Mouse (Mus musculus) layer of hippocampus, adult 8-10 months (tissue): ENCODE measurements around the gene Cwc15. TPM values are rescaled to one million over a fixed set of nuclear protein-coding genes. Genes with fewer than 3 reads are reported as not detected.
"Not testable (repeated sequence)": the region's sequence is repeated elsewhere in the genome, so short reads cannot be mapped to it uniquely, and the experiment has no call there.

Experiments
- DNase-seq, 2 experiments: peaks; one replicate each; pipeline ENCODE4 v3.0.0; 2022; ENCODE audit warnings: low spot score in 2 of 2
- total RNA-seq, 4 experiments: library from RNA; stranded (reverse); gene quantifications; 2 replicates each; pipeline ENCODE4 v1.2.4; 2022

The Cwc15 gene
- total RNA-seq: 10 to 100 TPM; 83.2 to 96.0 (median 88.5) TPM

DNA sequence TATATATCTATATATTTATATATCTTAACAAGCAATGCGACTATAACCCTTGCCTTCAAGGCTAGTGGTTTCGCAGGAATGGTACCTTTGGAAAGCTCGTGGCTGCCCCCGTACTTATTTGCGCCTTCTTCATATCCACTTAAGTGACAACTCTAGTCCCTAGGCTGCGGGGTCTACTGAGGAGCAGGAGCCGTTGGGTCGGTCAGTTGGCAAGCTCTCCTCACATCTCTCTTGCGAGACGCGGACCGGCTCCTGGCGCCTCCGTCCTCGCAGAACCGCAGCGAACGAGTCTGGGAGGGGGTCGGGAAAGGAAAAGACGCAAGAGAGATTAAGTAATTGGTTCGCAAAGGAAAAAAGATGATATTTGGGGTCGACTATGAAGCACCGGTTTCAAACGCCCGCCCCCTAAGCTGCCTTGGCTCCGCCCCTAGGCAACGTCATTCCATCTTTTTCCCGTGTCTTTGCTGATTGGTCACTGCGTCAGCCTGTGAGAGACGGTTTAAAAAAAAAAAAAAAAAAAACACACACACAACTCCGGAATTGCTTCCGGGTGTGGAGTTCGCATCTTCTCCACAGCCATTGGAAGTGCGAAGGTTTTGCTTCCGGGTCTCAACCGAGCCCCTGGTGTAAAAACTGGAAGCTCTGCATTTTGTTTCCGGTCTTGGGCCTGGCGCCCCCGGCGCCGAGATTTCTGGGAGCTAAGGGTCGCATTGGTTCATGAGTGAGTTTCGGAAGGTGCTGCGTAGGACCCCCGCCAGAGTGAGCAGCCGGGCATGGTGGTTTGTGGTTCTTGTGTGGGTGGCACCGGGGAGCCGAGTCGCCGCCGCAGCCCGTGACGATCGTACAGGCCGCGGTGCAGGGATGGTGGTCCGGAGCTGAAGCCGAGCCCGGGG lies at the start of gene Cwc15, which contains the start of gene Kdm4d:
TSS of gene Cwc15 (plus strand) at position 595 of the 893 bp plus-strand sequence.
TSS of gene Kdm4d (minus strand) at position 460 of the 893 bp plus-strand sequence.
- DNase-seq: peak; percentile 95 to 97

DNA sequence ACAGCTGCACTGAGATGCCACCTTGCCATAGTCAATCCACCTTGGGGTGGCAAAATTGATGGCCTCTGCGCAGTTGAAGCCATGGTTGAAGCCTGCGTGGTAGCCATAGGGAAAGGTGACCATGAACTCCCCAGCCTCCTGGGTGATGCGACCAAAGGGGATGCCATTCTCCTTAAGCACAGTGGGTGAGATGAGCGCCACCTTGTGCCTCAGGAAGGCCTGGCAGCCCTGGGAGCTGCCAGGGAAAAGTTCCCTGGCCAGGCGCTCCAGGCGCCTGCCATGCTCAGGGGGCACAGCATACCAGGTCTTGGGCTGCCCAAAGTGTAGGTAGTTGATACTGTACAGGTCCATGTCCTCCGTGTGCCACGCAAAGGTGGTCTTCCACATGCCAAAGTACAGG lies 49.3 kb upstream of the Cwc15 start:
- not testable (repeated sequence) for DNase-seq

DNA sequence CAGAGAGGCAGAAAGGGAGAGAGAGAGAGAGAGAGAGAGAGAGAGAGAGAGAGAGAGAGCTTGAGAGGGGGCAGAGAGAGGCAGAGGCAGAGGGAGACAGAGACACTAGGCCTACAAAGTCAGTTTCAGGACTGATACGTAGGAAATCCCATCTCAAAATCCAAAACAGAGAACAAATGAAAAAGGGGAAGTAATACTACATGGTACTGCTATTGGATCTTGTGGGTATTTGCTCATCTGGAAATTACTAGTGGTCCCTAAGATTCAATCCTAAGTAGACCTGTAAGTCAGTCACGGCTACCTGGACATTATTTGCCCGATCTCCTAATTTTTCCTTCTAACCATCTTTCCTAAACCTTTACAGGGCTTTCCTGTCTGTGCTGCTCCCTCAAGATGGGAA lies 44.1 kb upstream of the Cwc15 start:
- no peak for DNase-seq

DNA sequence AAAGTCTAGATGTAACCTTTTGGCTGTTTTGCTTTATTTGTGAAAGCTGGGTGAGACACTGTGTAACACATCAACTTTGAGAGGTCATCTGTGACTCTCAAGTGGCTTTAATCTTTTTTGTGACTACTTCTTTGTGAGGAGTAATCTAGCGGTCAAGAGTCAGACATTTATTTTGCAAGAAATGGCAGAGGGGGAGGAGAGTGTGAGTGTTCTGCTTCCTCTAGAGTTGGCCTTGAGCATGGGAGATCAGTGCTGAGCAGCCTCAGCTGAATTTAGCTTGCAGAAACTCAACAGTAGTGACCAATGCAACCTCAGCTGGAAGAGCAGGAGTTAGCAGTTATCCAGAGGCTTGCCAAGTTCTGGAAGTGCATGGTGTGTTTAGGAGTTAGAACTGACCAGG lies 37.9 kb upstream of the Cwc15 start:
- DNase-seq: not testable (repeated sequence)

DNA sequence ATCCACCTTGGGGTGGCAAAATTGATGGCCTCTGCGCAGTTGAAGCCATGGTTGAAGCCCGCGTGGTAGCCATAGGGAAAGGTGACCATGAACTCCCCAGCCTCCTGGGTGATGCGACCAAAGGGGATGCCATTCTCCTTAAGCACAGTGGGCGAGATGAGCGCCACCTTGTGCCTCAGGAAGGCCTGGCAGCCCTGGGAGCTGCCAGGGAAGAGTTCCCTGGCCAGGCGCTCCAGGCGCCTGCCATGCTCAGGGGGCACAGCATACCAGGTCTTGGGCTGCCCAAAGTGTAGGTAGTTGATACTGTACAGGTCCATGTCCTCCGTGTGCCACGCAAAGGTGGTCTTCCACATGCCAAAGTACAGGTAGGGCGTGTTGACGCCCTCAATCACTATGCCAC lies 36.7 kb upstream of the Cwc15 start:
- DNase-seq: not testable (repeated sequence)

DNA sequence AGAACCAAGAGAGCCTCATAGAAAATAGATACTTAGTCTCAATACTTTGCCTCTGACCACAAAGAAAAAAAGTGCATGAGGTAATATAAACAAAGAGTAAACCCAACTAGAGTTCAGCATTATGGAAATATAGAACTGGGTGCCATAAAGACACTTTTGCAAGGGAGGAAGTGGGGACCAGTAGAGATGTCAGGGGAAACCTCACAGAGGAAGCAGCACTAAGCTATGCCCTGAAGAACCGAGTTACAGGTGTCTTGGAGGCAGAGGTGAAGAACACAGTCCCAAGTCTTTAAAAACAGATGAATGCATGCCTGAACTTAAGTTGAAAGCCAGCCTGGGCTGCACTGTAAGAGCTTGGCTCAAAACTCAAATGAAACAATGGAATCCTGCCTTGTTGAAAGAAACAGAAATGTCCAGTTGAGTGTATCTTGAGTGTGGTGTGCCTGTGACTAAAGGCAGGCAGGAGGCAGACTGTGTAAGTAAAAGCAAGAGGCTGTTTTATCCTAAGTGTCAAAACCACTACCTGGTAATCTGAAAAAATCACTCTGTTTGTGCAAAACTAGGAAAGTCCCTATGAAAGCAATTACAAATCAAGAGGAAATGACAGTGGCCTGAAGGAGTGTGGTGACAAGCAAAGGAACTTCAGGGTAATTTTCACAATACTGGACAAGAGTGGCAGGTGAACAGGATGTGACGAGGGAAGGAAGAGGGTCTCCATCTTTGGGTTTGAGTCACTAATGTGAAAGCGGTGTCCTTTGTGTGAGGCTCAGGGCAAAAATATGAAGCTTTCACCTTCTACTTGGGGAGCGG lies 1.3 kb upstream of the Cwc15 start:
- DNase-seq: no peak

DNA sequence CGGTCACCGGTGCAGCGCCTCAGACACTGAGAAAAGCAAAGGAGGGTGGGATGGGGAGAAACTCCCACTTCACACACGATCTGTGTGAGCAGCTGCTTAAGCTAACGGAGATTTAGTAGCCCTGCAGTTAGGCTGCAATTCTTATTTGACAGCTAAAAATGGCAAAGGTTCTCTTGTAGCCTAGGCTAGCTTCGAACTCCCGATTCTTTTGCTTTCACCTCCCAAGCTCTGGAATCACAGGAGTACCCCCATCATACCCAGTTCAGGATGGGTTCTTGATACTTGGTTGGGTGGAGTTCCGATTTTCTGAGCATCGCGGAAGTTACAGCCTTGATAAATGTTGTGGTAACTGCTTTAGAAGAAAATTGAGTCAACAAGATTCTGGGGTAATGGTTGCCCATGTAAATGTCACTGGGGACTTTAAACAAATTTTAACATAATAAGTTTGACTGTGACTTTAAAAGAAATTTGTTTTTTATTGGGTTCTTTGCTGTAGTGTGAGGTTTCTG lies 553 bp downstream of the Cwc15 start:
- DNase-seq: no peak

DNA sequence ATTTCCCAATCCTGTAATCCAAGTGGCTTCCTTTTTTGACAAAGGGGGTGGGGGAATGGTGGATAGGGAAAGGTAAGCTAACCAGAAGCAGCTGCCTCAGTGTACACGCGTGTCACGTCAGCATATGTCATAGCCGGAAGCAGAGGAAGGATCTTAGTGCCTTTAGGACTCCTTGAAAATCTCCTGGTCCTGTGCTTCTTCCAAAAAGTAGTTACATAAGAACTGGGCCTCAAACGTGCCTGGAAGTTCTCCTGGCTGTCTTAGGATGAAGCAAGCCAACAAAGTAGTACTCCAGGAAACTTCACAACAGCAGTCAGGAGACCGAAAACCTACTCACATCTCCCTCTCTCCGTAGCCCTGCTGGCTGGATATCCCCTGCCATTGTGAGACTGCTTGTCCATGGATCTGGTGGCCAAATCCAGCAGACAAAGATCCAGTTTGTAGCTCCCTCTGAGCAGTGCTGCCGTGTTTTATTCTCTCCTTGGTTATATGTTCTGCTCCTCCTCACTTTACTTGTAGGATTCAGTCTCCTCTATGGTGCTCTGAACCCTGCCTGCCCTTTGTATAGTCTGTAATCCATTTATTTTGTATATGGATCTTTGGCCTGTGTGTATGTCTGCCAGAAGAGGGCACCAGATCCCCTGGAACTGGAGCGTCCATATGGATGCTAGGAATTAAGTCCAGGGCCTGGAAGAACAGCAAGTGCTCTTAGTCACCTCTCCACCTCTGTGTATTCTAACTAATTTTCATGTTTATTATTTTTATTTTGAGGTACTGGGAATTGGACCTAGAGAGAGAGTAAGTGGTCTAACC lies 12.4 kb downstream of the Cwc15 start:
- DNase-seq: peak in 1 of 2 experiments; percentile 23

DNA sequence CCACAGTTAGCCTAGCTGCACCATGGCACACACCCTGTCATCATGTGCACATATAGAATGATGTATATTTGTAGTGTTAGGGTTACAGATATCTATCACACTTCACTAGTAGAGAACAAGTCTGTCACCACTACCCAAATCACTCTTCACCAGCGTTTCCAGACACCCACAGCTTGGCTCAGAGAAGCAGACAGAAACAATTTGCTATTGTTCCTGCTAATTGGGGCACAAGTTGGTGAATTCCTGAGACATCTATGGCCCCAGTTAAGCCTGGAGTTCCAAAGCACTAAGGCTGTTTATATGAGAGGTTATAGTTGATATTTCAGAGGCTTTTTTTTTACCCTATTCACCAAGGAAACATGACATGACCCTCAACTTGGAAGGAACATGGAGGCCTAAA lies 16.9 kb downstream of the Cwc15 start:
- DNase-seq: no peak

DNA sequence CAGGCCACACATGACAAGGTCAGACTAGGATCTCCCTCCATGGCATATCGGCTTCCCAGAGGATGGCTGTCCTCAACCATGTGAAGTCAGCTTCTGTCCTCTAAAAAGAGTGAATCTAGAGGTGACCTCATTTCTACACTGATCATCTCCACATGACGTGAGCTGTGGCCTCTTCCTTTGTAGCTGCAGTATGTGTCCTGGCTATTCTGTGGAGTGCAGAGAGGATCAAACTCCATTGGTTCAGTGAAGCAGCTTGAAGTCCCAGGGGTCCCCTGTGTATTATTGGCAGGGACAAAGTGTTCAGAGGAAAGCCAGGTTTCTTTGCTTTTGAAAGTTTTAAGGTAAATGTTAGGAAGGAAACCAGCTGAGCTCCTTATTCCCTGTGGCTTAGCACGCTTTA lies 17.7 kb downstream of the Cwc15 start:
- DNase-seq: no peak

DNA sequence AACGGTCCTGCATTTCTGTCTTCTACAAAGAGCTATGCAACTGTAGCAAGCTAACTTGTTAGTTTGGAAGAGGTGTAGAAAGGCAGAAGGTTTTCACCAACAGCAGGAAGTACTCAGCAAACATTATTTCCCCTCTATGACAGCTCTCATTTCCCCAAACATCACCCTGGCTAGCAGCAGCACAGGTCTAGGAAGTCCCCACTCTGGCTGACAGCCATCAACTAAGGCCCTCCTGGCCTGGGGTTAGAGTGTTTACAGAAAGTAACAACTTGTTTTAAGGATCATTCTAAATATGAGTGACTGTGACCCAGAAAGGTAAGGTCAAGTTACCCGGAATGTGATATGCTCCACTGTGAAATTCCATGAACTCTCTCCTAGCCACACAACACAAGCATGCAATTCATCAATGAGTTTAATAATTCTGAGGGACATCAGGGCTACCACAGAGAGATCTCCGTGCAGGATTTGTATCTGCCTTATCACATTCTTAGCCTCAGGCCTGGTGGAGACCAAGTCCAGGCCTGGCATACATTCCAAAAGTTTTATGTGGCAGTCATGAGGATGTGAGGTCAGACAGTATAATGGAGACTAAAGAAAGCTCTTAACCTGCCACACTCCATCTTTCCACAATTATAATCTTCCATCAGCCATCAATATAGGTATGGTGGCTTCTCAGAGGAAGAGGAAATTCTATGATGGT lies 20.7 kb downstream of the Cwc15 start:
- no peak for DNase-seq

DNA sequence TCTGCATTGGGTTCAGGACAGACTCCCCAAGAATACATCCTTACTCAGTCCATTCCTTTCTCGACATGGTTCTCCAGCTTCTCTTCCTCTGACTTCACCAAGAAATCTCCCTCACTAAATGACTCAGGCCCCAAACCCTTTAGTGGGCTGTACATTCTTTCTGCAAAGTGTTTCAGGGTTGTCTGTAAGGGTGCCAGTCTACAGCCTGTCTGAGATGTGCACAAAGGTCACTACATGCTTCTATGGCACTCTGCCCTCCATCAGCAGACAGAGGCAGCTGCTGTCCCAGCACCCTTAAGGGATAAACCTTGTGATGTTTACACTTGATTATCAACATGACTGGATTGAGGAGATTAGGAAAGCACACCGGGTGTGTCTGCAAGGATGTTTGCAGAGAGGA lies 21.3 kb downstream of the Cwc15 start:
- DNase-seq: no peak

DNA sequence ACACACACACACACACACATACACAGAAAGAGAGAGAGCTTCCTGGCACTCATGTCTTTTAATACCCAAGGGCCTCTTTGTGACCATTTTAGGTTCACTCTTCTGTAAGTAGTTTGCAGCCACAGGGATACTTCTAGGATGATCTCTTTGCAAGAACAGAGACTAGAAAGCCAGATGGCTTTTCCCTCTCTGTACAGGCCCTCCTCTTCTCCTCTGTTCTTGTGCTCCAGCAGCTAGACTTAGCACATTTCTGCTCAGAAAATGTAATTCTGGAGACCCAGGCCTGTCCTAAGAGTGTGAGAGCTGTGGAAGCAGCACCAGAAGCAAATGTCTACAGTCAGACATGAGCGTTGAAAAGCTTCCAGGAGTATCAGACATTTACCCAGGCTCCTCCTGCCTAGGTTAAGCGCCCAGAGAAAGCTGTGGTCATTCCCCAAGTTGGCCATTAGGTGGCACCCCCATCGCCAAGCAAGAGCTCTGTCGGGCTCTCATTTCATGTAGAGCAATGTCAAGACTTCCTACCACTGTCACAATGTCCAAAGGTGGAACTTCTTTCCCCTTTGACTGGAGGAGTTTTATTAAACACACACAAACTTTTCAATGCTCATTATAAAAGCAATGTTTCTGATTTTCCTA lies 23.1 kb downstream of the Cwc15 start:
- peak; percentile 59 to 80 for DNase-seq

DNA sequence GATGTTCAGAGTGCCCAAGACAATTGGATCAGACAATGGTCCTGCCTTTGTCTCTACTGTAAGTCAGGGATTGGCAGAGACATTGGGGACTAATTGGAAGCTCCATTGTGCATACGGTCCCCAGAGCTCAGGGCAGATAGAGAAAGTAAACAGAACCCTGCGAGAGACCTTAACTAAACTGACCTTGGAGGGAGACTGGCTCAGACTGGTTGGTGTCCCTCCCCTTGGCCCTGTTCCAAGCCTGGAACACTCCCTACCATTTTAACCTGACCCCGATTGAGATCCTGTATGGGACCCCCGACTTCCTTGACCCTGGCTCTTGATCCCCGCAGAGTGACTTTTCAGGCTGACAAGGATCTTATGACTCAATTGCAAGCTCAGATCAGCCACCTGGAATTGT lies 29.6 kb downstream of the Cwc15 start:
- no peak for DNase-seq

DNA sequence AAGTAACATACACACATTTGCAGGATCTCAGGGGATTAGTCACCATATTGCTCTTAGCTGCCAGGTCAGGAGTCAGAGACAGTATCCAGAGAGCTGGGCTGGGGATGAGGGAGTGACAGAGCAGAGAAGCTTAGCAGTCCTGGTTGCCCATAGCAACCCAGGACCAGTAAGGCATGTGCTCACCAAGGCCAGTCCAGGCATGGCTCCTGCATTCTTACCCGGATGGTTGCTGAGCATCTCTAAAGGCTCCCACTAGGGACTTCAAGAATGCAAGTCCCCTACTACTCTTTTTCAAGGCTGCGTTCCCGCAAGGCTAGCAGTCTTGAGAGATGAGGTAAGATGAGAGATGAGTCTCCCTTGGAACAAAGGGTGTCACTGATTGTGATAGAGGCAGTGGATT lies 31.9 kb downstream of the Cwc15 start:
- no peak for DNase-seq

DNA sequence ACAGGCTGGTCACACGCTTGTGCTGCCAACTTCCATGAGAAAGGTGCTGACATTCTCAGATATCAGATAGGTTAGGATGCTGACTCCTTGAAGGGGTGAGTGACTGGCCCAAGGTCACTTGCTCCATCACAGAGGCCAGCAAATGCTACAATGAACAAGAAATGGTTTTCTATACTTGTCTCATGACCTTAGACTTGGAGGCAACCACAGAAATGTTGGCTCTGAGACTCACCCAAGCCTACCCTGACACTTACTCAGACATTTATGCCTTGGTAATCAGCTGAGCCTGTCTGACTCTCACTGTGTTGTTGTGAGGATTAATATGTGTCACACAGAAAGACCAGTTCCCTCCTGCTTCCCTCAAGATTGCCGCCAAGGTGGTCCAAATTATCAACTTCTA lies 33.2 kb downstream of the Cwc15 start:
- no peak for DNase-seq

DNA sequence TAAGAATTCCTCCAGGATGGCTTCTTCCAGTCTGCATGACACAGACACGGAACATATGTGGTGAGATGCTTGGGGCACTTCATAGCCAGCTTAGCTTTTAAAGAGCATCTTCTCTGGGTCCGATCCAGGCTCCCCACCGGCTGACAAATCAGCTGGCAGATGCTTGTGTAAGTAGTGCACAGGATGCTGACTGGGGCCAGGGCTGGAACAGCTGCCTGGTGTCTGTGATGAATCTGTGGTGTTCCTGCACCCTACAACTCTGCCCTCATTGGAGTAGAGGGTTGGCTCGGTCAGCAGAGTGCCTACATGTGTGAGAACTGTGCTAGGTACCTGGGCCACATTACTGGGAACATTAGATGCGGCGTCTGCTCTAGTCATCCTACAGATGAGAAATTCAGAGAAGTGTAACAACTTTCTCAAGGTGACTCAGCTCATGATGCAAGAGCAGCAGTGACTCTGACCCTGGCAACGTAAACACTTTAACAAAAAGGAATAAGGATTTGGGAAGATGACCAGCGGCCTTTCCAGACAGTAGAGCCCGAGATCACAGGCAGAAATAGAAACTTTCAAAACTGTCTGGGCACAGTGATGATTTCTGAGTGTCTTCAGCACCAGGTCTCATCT lies 34.5 kb downstream of the Cwc15 start:
- DNase-seq: no peak

DNA sequence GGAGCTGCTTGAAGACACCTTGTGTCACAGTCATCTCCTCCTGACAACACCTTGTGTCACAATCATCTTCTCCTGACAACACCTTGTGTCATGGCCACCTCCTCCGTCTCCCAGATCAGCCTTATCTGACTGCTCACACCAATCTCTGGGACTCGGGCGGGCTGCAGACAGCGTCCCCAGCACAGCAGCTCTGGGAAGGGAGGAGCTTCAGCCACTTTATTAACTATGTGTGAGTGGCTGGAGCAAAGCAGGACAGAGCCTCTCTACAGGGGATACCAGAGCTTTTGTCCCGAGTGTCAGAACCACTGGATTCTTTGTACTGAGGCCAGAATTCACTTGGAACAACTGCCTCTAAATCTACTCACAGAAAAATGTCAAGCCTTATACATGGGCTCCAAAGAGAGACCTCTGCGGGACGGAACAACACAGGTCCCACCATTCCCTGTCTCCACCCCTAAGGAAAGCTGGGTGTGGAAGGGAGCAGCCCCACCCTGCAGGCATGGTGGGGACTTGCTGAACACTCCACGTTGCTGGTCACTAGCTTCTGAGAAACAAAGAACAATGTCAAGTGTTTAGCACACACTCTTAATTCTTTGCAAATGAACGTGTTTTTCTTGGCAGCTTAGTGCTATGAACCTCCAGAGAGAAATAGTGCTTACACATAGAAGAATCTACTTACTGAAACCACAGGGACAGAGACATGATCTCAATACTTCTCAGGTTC lies 43.8 kb downstream of the Cwc15 start:
- no peak for DNase-seq
